Mouse (Mus musculus): ENCODE measurements around the gene Gsdma2. TPM values are rescaled to one million over a fixed set of nuclear protein-coding genes. Genes with fewer than 3 reads are reported as not detected.
"Not testable (repeated sequence)": the region's sequence is repeated elsewhere in the genome, so short reads cannot be mapped to it uniquely, and the experiment has no call there.

The Gsdma2 gene
- polyA plus RNA-seq, 1 experiment = not detected

DNA sequence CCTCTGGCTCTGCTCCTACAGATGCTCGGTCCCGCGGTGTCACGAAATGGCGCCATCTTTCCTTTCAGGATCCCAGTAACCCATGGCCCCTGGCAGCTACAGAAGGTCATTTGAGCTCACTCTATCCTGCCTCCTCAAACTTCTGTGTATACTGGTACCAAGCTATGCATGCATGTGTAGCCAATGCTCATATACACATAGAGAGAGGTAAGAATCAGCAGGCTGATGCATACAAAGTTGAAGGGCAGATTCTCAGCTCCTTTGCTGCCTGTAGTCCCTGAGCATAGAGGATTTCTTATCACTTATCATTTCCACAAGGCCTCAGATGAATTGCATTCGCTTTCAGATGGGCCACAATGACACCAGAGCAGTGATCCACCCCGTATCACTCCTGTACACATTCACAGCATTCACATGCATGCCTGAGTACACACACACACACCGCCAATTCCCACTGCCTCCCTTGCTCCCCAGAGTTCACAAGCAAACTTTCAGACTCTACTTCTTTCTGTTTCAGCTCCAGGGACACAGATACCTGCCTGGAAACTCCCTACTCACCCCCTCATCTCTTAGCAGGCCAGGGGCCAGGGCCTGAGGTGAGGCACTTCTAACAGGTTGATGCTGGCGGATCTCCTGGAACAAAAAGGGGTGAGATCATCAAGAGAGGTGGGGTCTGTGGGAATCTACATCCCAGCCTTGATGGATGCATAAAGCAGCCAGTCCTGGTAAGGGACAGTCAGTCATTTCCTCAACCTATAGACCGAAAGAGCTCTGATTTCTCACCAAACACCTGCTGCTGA, 20.7 kb upstream of the Gsdma2 start, which contains the start of the genes Gm12355 and Gsdma3:
Gm12355 (minus strand) TSS at position 51 of the 800 bp plus-strand sequence.
Gsdma3 (plus strand) TSS at position 750 of the 800 bp plus-strand sequence.
- no peak for TF ChIP-seq POLR2A (IDR thresholded peaks at IDR 0.05; ENCODE audit: borderline replicate concordance, extremely low read depth, low read depth, low read length)
- no peak for TF ChIP-seq CTCF (IDR thresholded peaks at IDR 0.05; ENCODE audit: insufficient read depth, low read length)
- WGBS = 90% methylated on average over 10 of the region's 10 CpGs

GRCm38 (mm10) chr11:98628706-98629105, 17.9 kb upstream of the Gsdma2 start:
- DNase-seq = no peak
- Histone ChIP-seq H3K4me3 (replicated peaks; ENCODE audit: extremely low read depth, low read depth, low read length) (no peak overlapping the region), H3K4me1 (ENCODE audit: control insufficient read depth, insufficient read depth, low read length) (no peaks in the 10 kb centered on the region)
- WGBS = 77% methylated on average over 3 of the region's 3 CpGs
- no peak for TF ChIP-seq CTCF (IDR thresholded peaks at IDR 0.05; ENCODE audit: insufficient read depth, low read length)
- no peak for TF ChIP-seq POLR2A (IDR thresholded peaks at IDR 0.05; ENCODE audit: borderline replicate concordance, extremely low read depth, low read depth, low read length)

More for the DNA sequence above, 20.7 kb upstream of the Gsdma2 start, which contains the start of the genes Gm12355 and Gsdma3:
- H3K4me3 ChIP-seq (replicated peaks; ENCODE audit: extremely low read depth, low read depth, low read length) = no peak within 1 kb of the TSS
- H3K4me1 ChIP-seq (ENCODE audit: control insufficient read depth, insufficient read depth, low read length) = no peaks in the 10 kb centered on the region
- DNase-seq = no peak

DNA sequence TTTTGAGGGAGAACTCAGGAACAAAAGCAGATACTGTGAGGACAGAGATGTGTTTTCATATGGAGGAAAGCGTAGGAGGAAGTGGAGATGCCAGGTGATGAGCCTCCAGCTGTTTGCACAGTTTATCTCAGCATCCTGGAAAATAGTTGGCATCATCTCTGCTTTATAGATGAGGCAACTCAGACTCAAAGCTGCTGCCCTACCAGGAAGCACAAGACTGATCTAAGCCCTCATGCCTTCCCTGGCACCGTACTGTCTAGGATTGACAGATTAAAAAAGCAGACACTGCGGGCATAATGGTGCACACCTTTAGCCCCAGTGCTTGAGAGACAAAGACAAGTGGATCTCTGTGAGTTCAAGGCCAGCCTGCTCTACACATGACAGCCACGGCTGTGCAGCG, 15.9 kb upstream of the Gsdma2 start:
- TF ChIP-seq CTCF (IDR thresholded peaks at IDR 0.05; ENCODE audit: insufficient read depth, low read length) = no peak
- TF ChIP-seq POLR2A (IDR thresholded peaks at IDR 0.05; ENCODE audit: borderline replicate concordance, extremely low read depth, low read depth, low read length) = no peak
- Histone ChIP-seq H3K4me3 (replicated peaks; ENCODE audit: extremely low read depth, low read depth, low read length) (no peak overlapping the region), H3K4me1 (ENCODE audit: control insufficient read depth, insufficient read depth, low read length) (no peaks in the 10 kb centered on the region)
- DNase-seq = no peak
- 77% methylated on average over 5 of the region's 5 CpGs for WGBS

DNA sequence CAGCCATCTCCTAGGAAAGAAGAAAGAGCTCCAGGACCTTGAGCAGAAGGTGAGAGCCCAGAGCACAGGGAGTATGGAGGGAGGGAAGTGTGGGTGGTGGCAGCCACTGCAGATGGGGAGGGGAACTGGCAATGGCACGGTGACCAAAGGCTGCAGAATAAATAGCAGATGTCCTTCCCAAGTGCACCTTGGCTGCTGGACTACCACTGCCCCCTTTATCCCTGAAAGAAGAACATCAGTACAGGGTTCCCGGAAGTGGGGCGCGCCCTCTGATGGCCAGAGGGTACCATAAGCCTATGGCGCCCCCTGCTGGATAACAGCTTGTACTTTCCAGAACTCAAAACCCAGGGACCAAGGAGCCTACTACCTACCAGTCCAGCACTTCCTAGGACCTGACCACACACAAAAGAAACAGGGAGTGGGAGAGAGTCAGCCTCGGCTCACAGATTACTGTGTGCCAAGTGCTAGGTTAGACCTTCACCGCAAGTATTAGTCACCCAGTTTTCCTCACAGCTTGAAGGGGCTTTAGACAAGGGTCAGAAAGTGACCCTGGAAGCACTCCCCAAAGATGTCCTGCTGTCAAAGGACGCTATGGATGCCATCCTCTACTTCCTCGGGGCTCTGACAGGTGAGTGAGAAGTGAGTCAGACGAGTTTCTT, 11.1 kb upstream of the Gsdma2 start:
- not testable (repeated sequence) for H3K4me3 ChIP-seq (replicated peaks; ENCODE audit: extremely low read depth, low read depth, low read length); H3K4me1 ChIP-seq (ENCODE audit: control insufficient read depth, insufficient read depth, low read length)
- peak; percentile 6 for DNase-seq
- WGBS = 26% methylated on average over 10 of the region's 10 CpGs

- no peak for DNase-seq
- Histone ChIP-seq H3K4me3 (replicated peaks; ENCODE audit: extremely low read depth, low read depth, low read length) (no peak overlapping the region), H3K4me1 (ENCODE audit: control insufficient read depth, insufficient read depth, low read length) (no peaks in the 10 kb centered on the region)
- TF ChIP-seq CTCF (IDR thresholded peaks at IDR 0.05; ENCODE audit: insufficient read depth, low read length) (no peak), POLR2A (IDR thresholded peaks at IDR 0.05; ENCODE audit: borderline replicate concordance, extremely low read depth, low read depth, low read length) (no peak)
- WGBS = 77% methylated on average over 1 of the region's 1 CpGs
Measured at GRCm38 (mm10) chr11:98637501-98637900, 9.1 kb upstream of the Gsdma2 start.

GRCm38 (mm10) chr11:98640091-98640490, 6.5 kb upstream of the Gsdma2 start:
- no peak overlapping the region for H3K4me3 ChIP-seq (replicated peaks; ENCODE audit: extremely low read depth, low read depth, low read length)
- TF ChIP-seq CTCF (IDR thresholded peaks at IDR 0.05; ENCODE audit: insufficient read depth, low read length) (no peak), POLR2A (IDR thresholded peaks at IDR 0.05; ENCODE audit: borderline replicate concordance, extremely low read depth, low read depth, low read length) (no peak)
- DNase-seq = no peak
- no peaks in the 10 kb centered on the region for H3K4me1 ChIP-seq (ENCODE audit: control insufficient read depth, insufficient read depth, low read length)
- 41% methylated on average over 5 of the region's 5 CpGs for WGBS

DNA sequence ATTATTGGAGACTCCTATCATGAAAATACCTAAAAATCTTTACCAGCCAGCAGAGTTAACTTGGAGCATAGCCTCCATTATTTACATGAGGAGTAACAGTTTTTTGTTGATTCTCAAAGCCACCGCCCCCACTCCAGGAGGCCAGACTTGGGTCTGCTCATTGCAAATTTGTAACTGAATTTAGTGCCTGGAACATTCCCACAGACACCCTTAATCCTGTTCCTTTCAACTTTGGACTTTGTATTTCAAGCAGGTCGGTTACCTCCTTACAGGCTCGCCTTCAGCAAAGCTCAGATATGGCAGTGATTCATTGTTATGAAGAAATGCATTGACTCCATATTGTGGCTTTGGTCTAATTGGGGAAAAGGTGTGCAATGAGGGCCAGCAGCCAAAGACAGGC, 1.8 kb upstream of the Gsdma2 start:
- no peak for DNase-seq
- no peak for TF ChIP-seq POLR2A (IDR thresholded peaks at IDR 0.05; ENCODE audit: borderline replicate concordance, extremely low read depth, low read depth, low read length)
- WGBS = 85% methylated on average over 3 of the region's 3 CpGs
- Histone ChIP-seq H3K4me1 (ENCODE audit: control insufficient read depth, insufficient read depth, low read length) (no peaks in the 10 kb centered on the region), H3K4me3 (replicated peaks; ENCODE audit: extremely low read depth, low read depth, low read length) (no peak overlapping the region)

DNA sequence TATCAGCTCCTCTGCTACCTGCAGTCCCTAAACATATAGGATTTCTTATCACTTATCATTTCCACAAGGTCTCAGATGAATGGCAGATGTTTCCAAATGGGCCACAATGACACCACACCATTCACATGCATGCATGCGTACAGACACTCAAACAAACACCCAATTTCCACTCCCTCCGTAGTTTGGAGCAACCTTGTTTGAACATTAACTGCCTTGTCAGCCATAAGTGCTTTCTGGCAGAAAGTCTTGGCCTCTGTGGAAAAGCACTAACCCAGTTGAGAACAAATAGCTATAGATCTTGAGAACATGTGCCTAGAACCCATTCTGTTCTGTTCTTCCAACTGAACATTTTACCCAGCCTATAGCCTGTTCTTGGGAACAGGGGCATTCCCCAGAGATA, 613 bp upstream of the Gsdma2 start:
- 56% methylated on average over 2 of the region's 2 CpGs for WGBS
- DNase-seq = no peak
- H3K4me1 ChIP-seq (ENCODE audit: control insufficient read depth, insufficient read depth, low read length) = no peaks in the 10 kb centered on the region
- no peak overlapping the region for H3K4me3 ChIP-seq (replicated peaks; ENCODE audit: extremely low read depth, low read depth, low read length)
- no peak for TF ChIP-seq POLR2A (IDR thresholded peaks at IDR 0.05; ENCODE audit: borderline replicate concordance, extremely low read depth, low read depth, low read length)
- no peak for TF ChIP-seq CTCF (IDR thresholded peaks at IDR 0.05; ENCODE audit: insufficient read depth, low read length)

DNA sequence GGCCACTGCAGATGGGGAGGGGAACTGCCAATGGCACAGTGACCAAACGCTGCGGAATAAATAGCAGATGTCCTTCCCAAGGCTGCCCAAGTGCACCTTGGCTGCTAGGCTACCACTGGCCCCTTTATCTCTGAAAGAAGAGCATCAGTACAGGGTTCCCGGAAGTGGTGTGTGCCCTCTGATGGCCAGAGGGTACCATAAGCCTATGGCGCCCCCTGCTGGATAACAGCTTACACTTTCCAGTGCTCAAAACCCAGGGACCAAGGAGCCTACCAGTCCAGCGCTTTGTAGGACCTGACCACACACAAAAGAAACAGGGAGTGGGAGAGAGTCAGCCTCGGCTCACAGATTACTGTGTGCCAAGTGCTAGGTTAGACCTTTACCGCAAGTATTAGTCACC, 8.5 kb downstream of the Gsdma2 start:
- WGBS = 14% methylated on average over 7 of the region's 7 CpGs
- H3K4me3 ChIP-seq (replicated peaks; ENCODE audit: extremely low read depth, low read depth, low read length); H3K4me1 ChIP-seq (ENCODE audit: control insufficient read depth, insufficient read depth, low read length): not testable (repeated sequence)
- DNase-seq = peak; percentile 33
- TF ChIP-seq CTCF (IDR thresholded peaks at IDR 0.05; ENCODE audit: insufficient read depth, low read length) = peak; percentile 58; the same call in 1 of the 2 replicates

DNA sequence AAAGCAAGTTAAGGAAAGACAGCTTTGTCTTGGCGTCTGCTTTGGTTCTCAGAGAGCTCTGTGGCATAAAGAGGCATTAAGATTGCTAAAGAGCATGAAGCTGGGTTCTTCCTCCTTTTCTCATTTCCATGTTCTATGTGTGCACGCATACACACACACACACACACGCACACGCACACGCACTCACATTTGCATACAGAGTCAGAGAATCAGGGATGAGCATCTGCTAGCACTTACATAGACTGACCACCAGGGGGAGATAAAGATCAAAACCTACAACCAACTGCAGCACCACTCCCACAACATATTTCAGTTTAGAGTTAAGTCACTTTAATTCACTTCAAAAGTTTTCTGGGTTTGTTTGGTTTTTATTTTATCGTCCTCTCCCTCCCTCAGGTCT, 14.0 kb downstream of the Gsdma2 start:
- Histone ChIP-seq H3K4me1 (ENCODE audit: control insufficient read depth, insufficient read depth, low read length) (no peaks in the 10 kb centered on the region), H3K4me3 (replicated peaks; ENCODE audit: extremely low read depth, low read depth, low read length) (no peak overlapping the region)
- TF ChIP-seq POLR2A (IDR thresholded peaks at IDR 0.05; ENCODE audit: borderline replicate concordance, extremely low read depth, low read depth, low read length) = no peak
- 0 out of 2 replicates have a peak, but pooled peaks have one; percentile 19 for TF ChIP-seq CTCF (IDR thresholded peaks at IDR 0.05; ENCODE audit: insufficient read depth, low read length)
- WGBS = 6% methylated on average over 6 of the region's 6 CpGs
- no peak for DNase-seq
